Mouse (Mus musculus) G1E (cell line): ENCODE data around the gene 2310057M21Rik.

Experiments
- CTCF ChIP-seq: IDR thresholded peaks from 2 replicates; pipeline ENCODE4 v1.5.1; 2012; ENCODE audit warnings: low read depth, low read length, inconsistent platforms, mixed read lengths
- GATA1 ChIP-seq: IDR thresholded peaks from 2 replicates; pipeline ENCODE4 v1.6.1; 2012; ENCODE audit warnings: borderline replicate concordance, low read length, inconsistent platforms, mixed read lengths
- GATA2 ChIP-seq: IDR thresholded peaks from 2 replicates; pipeline ENCODE4 v1.6.1; 2012; ENCODE audit warnings: low read depth, low read length, inconsistent platforms, borderline replicate concordance
- POLR2AphosphoS5 ChIP-seq: IDR thresholded peaks from 2 replicates; pipeline ENCODE4 v1.6.1; 2012; ENCODE audit warnings: low read depth, low read length, inconsistent platforms; ENCODE audit not compliant: insufficient replicate concordance
- TAL1 ChIP-seq: conservative IDR thresholded peaks from 2 replicates; pipeline ENCODE4 v1.6.1; 2012; ENCODE audit warnings: low read depth, low read length, inconsistent platforms, mixed read lengths

- TF ChIP-seq CTCF, result no peak
- no peak for TF ChIP-seq TAL1
- TF ChIP-seq GATA1, result no peak
- no peak for TF ChIP-seq POLR2AphosphoS5
- TF ChIP-seq GATA2, result no peak
Measured at GRCm38 (mm10) chr7:131322192-131322591, 40.4 kb downstream of the 2310057M21Rik start, which contains the start of gene Cuzd1.
